Mouse (Mus musculus) cerebellum, adult 11 months (tissue): Measurements from ENCODE around the gene Mef2a.
"Not testable (repeated sequence)": the region's sequence is repeated elsewhere in the genome, so short reads cannot be mapped to it uniquely, and the experiment has no call there.

Source experiments
- DNase-seq: peaks from one replicate; pipeline ENCODE4 v3.0.0; 2022

Gene Mef2a

DNA sequence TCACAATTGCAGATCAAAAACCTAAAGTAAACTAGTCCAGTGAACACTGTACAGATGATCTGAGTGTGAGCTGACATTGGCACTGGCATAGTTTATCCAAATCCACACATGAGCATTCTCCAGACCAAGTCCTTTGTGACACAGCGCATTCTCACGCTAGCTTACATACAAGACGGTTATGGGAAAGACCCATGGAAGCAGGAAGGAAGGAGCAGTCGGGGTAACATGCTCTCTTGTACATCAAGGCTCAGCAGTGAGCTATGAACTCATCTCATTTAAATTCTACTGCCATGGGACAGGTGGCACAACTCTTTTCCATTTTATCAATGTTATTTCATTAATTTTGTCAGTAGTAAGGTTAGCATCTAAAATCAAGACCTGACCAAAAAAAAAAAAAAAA, 3.0 kb downstream of the Mef2a start:
- no peak for DNase-seq

- DNase-seq, result no peak
These were observed 4.3 kb downstream of the Mef2a start for GRCm38 (mm10) chr7:67368394-67368793.

DNA sequence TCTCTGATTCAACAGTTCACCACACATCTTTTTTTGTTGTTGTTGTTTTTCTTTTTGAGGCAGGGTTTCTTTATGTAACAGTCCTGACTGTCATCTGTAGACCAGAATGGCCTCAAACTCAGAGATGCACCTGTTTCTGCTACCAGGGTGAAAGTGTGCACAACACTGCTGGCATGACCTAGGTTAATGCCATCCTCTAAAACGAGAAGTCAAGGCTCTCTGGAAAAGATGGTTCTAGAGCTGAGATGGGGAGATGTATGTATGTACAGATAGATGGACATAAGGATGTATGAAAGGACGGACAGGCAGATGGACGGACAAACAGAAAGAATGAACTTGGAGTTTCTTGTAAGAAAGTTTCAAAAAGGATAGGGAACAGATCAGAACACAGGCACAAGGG, 12.1 kb downstream of the Mef2a start:
- no peak for DNase-seq

DNA sequence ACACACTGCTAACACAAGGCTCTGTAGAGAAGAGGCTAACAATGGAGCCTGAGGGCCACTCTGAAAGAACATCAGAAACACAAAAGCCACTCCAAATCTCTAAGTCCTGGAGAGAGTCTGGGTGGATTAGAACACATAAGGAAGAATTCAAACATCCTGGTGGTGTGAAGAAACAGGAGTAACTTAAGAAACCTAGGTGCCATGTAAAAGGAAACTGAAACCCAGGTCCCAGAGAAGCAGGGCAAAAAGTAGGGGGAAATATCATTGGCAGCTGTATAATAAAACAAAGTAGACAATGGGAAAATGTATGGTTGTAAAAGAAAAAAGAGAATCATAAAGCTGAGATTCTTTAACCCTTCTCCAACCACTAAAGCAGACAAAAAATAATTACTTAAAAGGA, 12.8 kb downstream of the Mef2a start:
- no peak for DNase-seq

GRCm38 (mm10) chr7:67355870-67356269, 16.8 kb downstream of the Mef2a start:
- DNase-seq, result no peak

DNA sequence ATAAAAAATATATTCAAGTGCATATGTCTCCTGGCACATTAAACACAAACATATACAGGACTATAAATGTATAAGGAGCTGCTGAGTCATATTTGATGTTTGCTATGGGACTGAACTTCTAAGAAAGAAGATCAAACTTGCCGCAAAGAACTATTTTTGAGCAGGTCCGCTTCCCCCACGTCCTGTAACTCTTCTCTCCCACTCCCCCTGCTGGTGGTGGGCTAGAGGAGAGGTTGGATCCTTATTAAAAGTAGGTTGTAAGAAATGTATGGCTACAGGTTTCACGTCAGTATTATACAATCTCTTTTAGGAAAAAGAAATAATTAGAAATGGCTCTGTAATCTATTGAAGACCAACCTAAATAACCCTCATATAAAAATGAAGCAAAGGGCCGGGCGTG, 19.0 kb downstream of the Mef2a start:
- DNase-seq, result no peak

- no peak for DNase-seq
These were observed 19.7 kb downstream of the Mef2a start for GRCm38 (mm10) chr7:67352989-67353388.

GRCm38 (mm10) chr7:67344443-67344842, 28.2 kb downstream of the Mef2a start:
- no peak for DNase-seq

DNA sequence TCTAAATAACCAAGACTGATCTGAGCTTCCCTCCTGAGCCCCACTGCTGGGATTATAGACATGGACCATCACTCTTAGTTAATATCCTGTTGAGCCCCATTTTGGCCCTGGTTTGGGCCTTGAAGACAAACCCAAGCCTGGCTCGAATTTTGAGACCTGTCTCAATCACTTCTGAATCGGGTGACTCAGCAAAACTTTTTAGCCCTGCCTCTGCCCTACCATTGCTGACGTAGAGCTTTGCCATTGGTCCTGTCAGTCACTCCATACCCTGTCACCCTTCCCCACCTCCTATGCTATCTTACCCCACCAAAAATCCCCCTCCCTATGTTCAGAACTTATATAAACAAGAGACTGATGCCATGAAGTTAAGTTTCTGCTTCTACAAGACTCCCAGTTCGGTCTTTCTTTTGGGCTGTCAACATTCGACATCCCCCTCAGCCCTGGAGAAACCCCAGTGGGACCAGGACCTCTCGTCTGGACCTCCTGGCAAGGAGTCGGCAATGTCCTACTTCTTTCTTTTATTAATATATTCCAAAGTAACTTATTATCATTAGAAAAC, 30.5 kb downstream of the Mef2a start:
- no peak for DNase-seq

- no peak for DNase-seq
These were observed 52.3 kb downstream of the Mef2a start for GRCm38 (mm10) chr7:67320359-67320758.

DNA sequence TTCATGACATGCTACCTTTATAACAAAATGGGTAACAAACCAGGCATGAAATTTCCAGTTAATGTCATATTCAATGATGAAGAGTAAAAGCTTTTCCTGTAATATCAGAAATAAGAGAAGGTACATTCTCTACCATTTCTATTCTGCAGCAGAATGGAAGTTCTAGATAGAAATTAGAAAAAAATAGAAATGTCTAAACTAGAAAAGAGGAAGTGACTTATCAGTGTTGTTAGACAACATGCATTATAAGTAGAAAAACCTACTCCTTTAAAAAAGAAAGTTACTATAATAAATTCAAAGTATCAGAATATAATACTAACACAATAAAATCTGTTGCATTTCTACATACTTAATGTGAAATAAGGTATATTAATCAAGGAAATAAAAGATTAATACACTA, 54.0 kb downstream of the Mef2a start:
- DNase-seq, result no peak

GRCm38 (mm10) chr7:67313200-67313599, 59.5 kb downstream of the Mef2a start:
- no peak for DNase-seq

- no peak for DNase-seq
These were observed 62.5 kb downstream of the Mef2a start for GRCm38 (mm10) chr7:67310151-67310550.

- no peak for DNase-seq
These were observed 64.6 kb downstream of the Mef2a start for GRCm38 (mm10) chr7:67308102-67308501.

DNA sequence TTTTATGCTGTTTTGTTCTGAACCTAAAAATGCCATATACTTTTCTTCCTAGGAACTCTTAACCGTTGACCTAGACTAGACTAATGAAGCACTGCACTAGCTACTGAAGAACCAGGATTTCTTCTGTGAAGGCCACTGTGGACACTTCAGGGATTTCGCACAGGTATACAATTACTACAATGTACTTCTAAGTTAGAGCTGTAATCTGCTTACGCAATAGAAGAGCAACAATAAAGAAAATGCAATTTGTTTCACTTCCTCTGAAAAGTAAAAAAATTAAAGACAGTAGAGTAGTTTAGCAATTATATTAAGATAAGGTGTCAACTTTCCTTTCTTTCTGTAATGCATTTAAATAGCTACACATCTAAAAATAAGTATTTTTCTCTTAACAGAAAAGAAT, 65.6 kb downstream of the Mef2a start:
- no peak for DNase-seq

- no peak for DNase-seq
These were observed 67.7 kb downstream of the Mef2a start for GRCm38 (mm10) chr7:67304937-67305336.

DNA sequence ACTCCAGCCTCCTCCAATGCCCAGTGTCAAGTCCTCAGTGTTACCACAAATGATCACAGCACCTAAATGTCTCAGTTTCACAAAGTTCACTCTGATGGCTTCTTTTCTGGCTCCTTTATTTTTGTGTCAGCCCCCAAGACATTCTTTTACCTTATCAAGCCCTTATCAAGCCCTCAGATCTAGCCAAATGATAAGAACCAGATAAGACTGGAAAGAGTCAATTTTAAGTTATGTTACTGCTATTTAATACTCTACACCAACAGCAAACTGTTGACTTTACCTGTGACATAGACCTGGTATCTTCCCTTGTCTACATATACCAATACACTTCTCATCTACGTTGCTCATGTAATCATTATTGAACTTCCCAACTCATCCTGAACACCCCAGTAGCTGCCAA, 76.2 kb downstream of the Mef2a start:
- no peak for DNase-seq

DNA sequence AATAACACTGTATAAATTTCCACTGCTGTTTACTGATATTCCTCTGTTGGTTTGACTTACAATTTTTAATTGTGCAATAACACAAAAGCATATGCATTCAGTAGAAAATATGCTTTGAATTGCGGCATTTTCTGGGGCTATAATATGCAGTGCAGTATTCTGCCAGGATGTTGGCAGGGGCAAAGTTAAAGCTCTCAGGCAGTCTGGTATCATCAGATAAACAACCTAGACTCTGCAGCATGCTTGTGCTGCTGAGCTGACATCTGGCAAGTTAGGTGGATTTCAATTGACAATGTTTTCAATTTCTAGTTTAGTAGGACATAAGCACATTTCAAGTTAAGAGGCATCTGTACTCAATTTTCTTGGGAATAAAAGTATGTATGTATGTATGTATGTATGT, 81.3 kb downstream of the Mef2a start:
- no peak for DNase-seq

DNA sequence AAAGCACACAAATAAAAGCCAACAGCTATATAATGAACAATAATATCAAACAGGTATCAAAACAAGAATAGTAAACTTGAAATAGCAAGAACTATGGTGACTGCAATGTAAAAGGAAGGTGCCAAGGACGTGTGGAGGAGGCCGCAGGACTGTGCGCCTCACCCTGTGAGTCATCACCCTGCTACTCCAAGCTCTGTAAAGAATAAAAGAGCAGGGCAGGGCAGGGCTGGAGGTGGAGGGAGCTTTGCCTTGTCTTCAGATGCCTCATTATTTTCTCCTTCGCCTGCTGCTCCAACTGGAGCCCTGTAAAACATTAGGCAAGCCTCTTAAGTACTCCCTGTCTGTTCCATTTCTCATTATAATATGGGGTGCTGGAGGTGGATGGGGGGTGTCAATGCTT, 85.2 kb downstream of the Mef2a start:
- DNase-seq, result no peak

- DNase-seq, result no peak
These were observed 89.1 kb downstream of the Mef2a start for GRCm38 (mm10) chr7:67283581-67283980.

DNA sequence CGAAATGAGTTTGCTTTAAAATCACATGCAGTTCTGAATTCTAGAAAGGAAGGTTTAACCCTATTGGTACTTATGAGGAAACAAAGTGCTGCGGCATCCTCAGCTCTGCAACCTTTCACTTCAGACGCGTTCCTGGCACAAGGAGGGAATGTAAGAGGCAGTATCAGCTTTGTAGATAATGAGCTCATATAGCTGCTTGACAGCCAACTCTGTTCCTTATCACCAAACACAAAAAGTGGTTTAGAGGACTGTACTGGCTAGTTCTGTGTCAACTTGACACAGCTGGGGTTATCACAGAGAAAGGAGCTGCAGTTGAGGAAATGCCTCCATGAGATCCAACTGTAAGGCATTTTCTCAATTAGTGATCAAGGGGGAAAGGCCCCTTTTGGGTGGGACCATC, 102.2 kb downstream of the Mef2a start:
- not testable (repeated sequence) for DNase-seq

DNA sequence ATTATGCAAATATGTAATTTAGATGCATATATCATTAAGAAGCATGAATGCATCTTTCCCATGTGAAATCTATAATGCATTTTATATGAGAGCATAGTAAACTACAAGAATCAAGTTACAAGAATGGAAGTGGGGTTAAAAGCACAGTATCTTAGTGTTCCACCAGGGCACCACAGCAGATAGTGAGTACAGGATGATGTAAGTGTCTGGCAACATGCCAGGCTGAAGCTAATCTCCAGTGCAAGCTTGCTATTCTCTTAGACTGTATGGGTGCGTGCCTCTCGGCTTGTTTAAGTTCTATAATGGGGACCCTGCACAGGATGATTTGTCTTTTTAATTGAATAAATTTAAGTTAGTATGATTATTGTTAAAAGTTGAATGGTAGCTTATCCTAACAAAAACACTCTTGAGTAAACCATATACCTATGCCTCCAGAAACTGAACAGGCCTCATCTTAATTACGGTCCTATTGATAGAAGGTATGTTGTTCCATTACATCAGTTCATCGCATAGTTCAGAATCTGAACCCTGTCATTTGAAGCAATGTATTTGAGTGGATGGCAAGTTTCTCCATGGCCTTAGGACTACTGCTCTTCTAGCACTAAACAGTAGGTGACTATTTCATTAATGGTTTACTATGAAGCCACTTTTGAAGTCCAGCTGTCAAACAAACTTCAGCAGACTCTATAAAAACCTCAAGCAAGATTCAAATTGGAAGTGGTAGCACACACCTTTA, 112.7 kb downstream of the Mef2a start:
- DNase-seq, result peak; percentile 59

DNA sequence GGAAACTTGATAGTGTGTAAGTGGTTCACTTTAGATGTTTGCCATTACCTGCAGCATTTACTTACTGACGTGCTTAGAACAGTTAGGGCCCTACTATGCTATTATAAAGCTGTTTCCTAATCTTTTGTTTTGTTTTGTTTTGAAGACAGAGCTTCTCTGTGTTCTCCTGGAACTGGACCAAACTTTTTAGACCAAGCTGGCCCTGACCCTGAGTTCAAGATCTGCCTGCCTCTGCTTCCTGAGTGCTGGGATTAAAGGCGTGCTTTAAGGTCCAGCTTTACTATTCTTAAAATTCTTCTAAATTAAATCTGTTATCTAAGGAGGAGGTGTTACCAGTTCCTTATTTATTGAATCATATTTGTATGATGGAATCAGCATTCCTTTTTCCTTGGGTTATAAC, 126.6 kb downstream of the Mef2a start:
- no peak for DNase-seq

DNA sequence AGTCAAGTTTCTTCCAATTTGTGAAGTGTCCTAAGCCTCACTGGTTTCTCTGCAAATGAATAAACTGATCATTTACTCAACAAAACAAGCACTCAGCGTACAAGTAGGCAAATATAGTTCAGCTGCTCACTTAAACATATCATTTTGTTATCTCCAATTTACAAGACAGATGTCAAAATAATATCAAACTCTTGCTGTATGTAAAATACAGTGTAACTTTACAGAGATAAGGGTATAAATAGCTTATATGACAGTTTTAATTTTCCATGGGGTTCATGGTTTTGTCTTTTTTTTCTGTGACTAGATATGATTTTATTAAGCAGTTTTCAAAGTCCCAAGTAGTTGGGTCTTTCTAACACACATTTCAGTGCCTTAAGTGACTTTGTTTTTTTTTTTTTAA, 127.4 kb downstream of the Mef2a start:
- no peak for DNase-seq

DNA sequence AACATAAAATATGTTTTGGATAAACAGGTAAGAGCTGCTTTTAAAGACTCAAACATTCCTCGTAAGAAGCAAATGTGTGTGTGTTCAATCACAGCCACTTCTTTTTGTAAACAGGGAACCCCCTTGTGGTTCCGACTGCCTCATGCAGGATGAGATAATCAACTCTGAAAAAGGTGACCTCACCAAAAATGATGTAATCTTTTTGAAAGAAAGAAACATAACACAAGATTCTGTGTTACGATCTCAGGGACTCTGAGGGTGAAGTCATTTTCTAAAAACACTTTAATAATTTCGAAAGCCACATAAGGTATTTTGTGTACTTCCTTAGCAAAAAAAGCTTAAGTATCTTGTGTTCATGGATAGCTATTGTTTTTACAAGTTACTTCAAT, 128.8 kb downstream of the Mef2a start:
- DNase-seq, result no peak
